Mouse (Mus musculus) heart, postnatal 4 days (tissue): ENCODE measurements around the gene Pip5k1b. TPM values are rescaled to one million over a fixed set of nuclear protein-coding genes. Genes with fewer than 3 reads are reported as not detected.

Experiments
- DNase-seq: peaks from one replicate; pipeline ENCODE4 v3.0.0; 2021
- total RNA-seq, 2 experiments: library from RNA; stranded (reverse); gene quantifications; 2 replicates each; pipeline ENCODE4 v1.2.3; 2021

The Pip5k1b gene
- total RNA-seq, 2 experiments from 2014 or later: 29.9 to 31.2 TPM

GRCm38 (mm10) chr19:24301768-24302148 lies 253.9 kb downstream of the Pip5k1b start:
- DNase-seq: no peak

- DNase-seq: peak; percentile 85
These were observed 254.5 kb downstream of the Pip5k1b start for GRCm38 (mm10) chr19:24300994-24301767.

- no peak for DNase-seq
These were observed 262.1 kb downstream of the Pip5k1b start for GRCm38 (mm10) chr19:24293537-24293936.

GRCm38 (mm10) chr19:24284187-24284586 lies 271.5 kb downstream of the Pip5k1b start:
- DNase-seq: peak; percentile 67

- no peak for DNase-seq
These were observed 274.2 kb downstream of the Pip5k1b start for GRCm38 (mm10) chr19:24281288-24281980.

GRCm38 (mm10) chr19:24280601-24281228 lies 275.0 kb downstream of the Pip5k1b start, which contains the start of gene Fxn:
Fxn (minus strand) TSS chr19:24280605.
- no peak for DNase-seq

GRCm38 (mm10) chr19:24279706-24280600 lies 275.7 kb downstream of the Pip5k1b start:
- peak; percentile 80 for DNase-seq

- no peak for DNase-seq
These were observed 276.8 kb downstream of the Pip5k1b start for GRCm38 (mm10) chr19:24278859-24279258.

- no peak for DNase-seq
These were observed 281.4 kb downstream of the Pip5k1b start for GRCm38 (mm10) chr19:24274281-24274680.

GRCm38 (mm10) chr19:24271746-24272426 lies 283.8 kb downstream of the Pip5k1b start:
- peak; percentile 88 for DNase-seq

- peak; percentile 35 for DNase-seq
These were observed 284.3 kb downstream of the Pip5k1b start for GRCm38 (mm10) chr19:24271326-24271725.

GRCm38 (mm10) chr19:24268531-24268930 lies 287.1 kb downstream of the Pip5k1b start:
- DNase-seq: no peak

- DNase-seq: no peak
These were observed 289.4 kb downstream of the Pip5k1b start for GRCm38 (mm10) chr19:24266046-24266830.

GRCm38 (mm10) chr19:24264991-24265390 lies 290.7 kb downstream of the Pip5k1b start:
- DNase-seq: peak; percentile 89

GRCm38 (mm10) chr19:24262736-24263135 lies 292.9 kb downstream of the Pip5k1b start:
- DNase-seq: no peak

- DNase-seq: no peak
These were observed 296.0 kb downstream of the Pip5k1b start for GRCm38 (mm10) chr19:24259390-24260351.

GRCm38 (mm10) chr19:24258368-24258767 lies 297.3 kb downstream of the Pip5k1b start:
- no peak for DNase-seq

GRCm38 (mm10) chr19:24257962-24258361 lies 297.7 kb downstream of the Pip5k1b start:
- DNase-seq: no peak

GRCm38 (mm10) chr19:24253657-24254260 lies 301.9 kb downstream of the Pip5k1b start:
- no peak for DNase-seq
